Mouse (Mus musculus) layer of hippocampus, adult 2 months (tissue): ENCODE data around the gene Krt6a. TPM values are rescaled to one million over a fixed set of nuclear protein-coding genes. Genes with fewer than 3 reads are reported as not detected.

ENCODE experiments used
- DNase-seq, 2 experiments: peaks; one replicate each; pipeline ENCODE4 v3.0.0; 2022; ENCODE audit warnings: low spot score in 2 of 2
- H3K27ac ChIP-seq: fragments of 200-600 bp; 2 replicates; pipeline ENCODE4 v1.8.1; 2022
- H3K4me3 ChIP-seq: fragments of 200-600 bp; 2 replicates; pipeline ENCODE4 v1.8.1; 2022; ENCODE audit warnings: mild to moderate bottlenecking
- CTCF ChIP-seq: fragments of 200-600 bp; conservative IDR thresholded peaks from 2 replicates; pipeline ENCODE4 v1.8.1; 2022; ENCODE audit warnings: antibody characterized with exemption, mild to moderate bottlenecking, moderate library complexity
- long read RNA-seq, 2 experiments: library from polyadenylated mRNA; stranded (forward); transcript quantifications; one replicate each; pipeline ENCODE4 v2.0.0; 2021; ENCODE audit warnings: borderline mapping rate in 2 of 2
- total RNA-seq, 2 experiments: library from RNA; stranded (reverse); gene quantifications; 2 replicates each; pipeline ENCODE4 v1.2.3; 2021

Gene Krt6a
- total RNA-seq: not detected
- long read RNA-seq, experiment 1: 0 reads
- long read RNA-seq, experiment 2: 0 reads

DNA sequence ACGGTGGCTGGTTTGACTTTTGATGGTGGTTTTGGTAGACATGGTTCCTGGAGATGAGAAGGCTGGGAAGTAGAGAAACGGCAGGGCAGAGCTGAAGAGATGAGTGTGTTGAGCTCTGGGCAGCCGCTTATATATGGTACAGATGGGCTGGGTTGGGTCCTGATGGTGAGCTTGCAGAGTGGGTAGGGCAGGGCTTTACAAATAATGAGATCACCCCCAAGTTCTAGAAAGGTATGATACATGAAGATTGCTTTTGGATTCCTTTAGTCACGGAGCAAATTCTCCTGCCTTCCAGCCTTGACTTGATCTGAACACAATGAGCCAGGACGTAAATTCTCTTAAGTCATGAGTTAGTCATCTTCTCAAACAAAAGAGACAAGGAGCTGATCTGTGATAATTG, at the start of gene Krt6a:
Krt6a (minus strand) TSS at position 101 of the 400 bp plus-strand sequence.
- no peak for DNase-seq
- Histone ChIP-seq H3K27ac (no peak within 1 kb of the TSS), H3K4me3 (no peak within 1 kb of the TSS)
- TF ChIP-seq CTCF: no peak

GRCm38 (mm10) chr15:101742711-101743110, 48.6 kb upstream of the Krt6a start, which contains the start of gene Krt71:
TSS of gene Krt71 (minus strand) at chr15:101743109.
- Histone ChIP-seq H3K27ac (no peak within 1 kb of the TSS), H3K4me3 (no peak within 1 kb of the TSS)
- DNase-seq: no peak
- TF ChIP-seq CTCF: no peak

GRCm38 (mm10) chr15:101737786-101738185, 43.7 kb upstream of the Krt6a start:
- no peak overlapping the region for H3K27ac ChIP-seq
- no peak for DNase-seq
- TF ChIP-seq CTCF: no peak
- H3K4me3 ChIP-seq: no peak overlapping the region

DNA sequence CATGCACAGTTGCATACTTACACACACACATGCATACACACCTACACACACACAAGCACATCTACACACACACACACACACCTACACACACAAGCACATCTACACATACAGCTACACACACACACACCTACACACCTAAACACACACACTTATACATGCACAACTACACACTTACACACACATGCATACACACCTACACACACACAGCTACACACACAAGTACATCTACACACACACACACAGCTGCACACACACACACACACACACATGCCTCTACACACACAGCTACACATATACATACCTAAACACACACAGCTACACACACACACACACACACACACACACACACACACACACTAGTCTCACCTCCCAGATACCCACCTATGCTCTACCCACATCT, 36.5 kb upstream of the Krt6a start:
- no peak for DNase-seq
- H3K4me3 ChIP-seq: no peak overlapping the region

DNA sequence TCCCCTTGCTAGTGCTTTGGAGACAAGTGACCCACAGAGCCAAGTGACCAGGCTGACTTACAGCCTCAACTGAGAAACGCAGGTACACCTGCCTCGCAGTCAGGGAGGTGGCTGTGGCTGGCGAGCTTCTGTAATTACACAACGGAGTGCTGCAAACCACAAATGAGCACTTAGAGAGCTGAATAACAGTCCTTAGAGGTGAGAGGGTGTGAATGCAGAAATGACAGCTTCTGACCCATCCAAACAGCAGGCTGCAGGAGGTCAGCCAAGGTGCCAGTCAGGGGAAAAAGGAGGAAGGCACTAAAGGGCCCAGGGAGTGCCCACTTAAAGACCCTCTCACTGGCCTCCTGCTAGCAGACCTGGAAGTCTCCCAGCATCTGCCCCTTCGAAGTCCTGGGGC, 30.6 kb upstream of the Krt6a start:
- no peak overlapping the region for H3K4me3 ChIP-seq
- no peak overlapping the region for H3K27ac ChIP-seq
- no peak for DNase-seq
- TF ChIP-seq CTCF: no peak

More for the DNA sequence above, 36.5 kb upstream of the Krt6a start:
- no peak for TF ChIP-seq CTCF
- no peak overlapping the region for H3K27ac ChIP-seq

DNA sequence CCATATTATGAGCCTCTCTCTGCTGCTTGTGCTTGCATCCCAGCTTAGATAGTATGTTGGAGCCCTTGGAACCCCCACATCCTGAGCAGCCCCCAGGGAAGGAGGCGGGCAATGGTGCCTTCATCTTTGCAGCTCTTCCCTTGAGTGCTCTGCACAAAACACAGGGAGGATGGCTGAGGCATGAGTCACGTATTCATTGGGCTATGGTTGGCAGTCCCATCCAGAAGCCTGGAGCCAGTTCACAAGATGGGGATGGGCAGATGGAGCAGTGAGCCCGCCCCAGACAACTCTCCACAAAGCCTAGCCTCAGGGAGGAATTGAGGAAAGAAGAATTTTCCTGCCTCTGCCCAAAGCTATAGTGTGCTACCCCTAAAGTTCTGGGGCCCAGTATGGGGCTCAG, 21.7 kb upstream of the Krt6a start:
- no peak overlapping the region for H3K4me3 ChIP-seq
- no peak for TF ChIP-seq CTCF
- DNase-seq: no peak
- no peak overlapping the region for H3K27ac ChIP-seq

DNA sequence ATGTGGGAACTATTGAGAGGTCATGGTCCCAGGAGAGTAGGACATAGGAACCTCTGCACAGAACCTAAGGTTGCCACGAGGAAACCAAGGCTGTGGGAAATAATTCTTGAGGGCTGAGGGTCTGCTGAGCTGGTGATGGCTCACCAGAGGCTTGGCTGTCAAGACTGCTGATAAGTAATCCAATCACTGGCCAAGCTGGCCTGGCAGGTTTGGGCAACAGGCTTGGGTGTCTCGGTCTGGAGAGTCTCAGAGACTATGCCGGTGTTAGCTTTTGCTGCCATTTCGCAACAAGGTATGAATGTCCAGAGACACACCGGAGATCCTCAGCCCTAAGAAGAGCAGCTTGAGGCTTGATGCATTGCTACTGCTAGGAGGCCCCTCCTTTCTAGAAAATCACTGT, 20.2 kb upstream of the Krt6a start:
- no peak for DNase-seq
- TF ChIP-seq CTCF: no peak
- Histone ChIP-seq H3K4me3 (no peak overlapping the region), H3K27ac (no peak overlapping the region)

- H3K4me3 ChIP-seq: no peak overlapping the region
- TF ChIP-seq CTCF: no peak
- DNase-seq: no peak
- no peak overlapping the region for H3K27ac ChIP-seq
Observed at GRCm38 (mm10) chr15:101713731-101714130, 19.6 kb upstream of the Krt6a start.

GRCm38 (mm10) chr15:101712720-101713119, 18.6 kb upstream of the Krt6a start, which contains the start of gene Krt5:
TSS of gene Krt5 (minus strand) at chr15:101712898.
- no peak for TF ChIP-seq CTCF
- Histone ChIP-seq H3K4me3 (no peak within 1 kb of the TSS), H3K27ac (no peak within 1 kb of the TSS)
- DNase-seq: no peak

- TF ChIP-seq CTCF: no peak; the same call in 1 of the 2 replicates
- Histone ChIP-seq H3K27ac (no peak overlapping the region), H3K4me3 (no peak overlapping the region)
- no peak for DNase-seq
Observed at GRCm38 (mm10) chr15:101708683-101709082, 14.6 kb upstream of the Krt6a start.

- H3K4me3 ChIP-seq: no peak overlapping the region
- TF ChIP-seq CTCF: no peak
- DNase-seq: no peak
- no peak overlapping the region for H3K27ac ChIP-seq
Observed at GRCm38 (mm10) chr15:101707454-101707853, 13.3 kb upstream of the Krt6a start.

- H3K27ac ChIP-seq: no peak overlapping the region
- DNase-seq: no peak
- TF ChIP-seq CTCF: peak; percentile 70
- no peak overlapping the region for H3K4me3 ChIP-seq
Observed at GRCm38 (mm10) chr15:101704066-101704465, 10.0 kb upstream of the Krt6a start.

- DNase-seq: no peak
- Histone ChIP-seq H3K4me3 (no peak overlapping the region), H3K27ac (no peak overlapping the region)
- TF ChIP-seq CTCF: no peak
Observed at GRCm38 (mm10) chr15:101702380-101702779, 8.3 kb upstream of the Krt6a start.

- Histone ChIP-seq H3K4me3 (no peak overlapping the region), H3K27ac (no peak overlapping the region)
- no peak for DNase-seq
- no peak for TF ChIP-seq CTCF
Observed at GRCm38 (mm10) chr15:101699866-101700265, 5.8 kb upstream of the Krt6a start.

- no peak for DNase-seq
- TF ChIP-seq CTCF: no peak
- H3K4me3 ChIP-seq: no peak overlapping the region
- H3K27ac ChIP-seq: no peak overlapping the region
Observed at GRCm38 (mm10) chr15:101699192-101699591, 5.1 kb upstream of the Krt6a start.
